Mouse (Mus musculus) stomach, embryonic 14.5 days (tissue): ENCODE measurements around the gene Zfp639. TPM values are rescaled to one million over a fixed set of nuclear protein-coding genes. Genes with fewer than 3 reads are reported as not detected.

ENCODE experiments used
- ATAC-seq: fragments of 200-750 bp; cut with Nextera tagmentation; 2 replicates; pipeline ENCODE4 v1.8.0; 2017; ENCODE audit warnings: low read depth, moderate TSS enrichment; ENCODE audit not compliant: insufficient number of reproducible peaks, insufficient read depth, low FRiP score
- H3K27ac ChIP-seq: fragments of 300-500 bp; sonication (generic); 2 replicates; pipeline ENCODE4 v1.5.1; 2014; ENCODE audit warnings: mild to moderate bottlenecking, low read length, moderate library complexity, mixed read lengths
- H3K27me3 ChIP-seq: fragments of 300-500 bp; sonication (generic); 2 replicates; pipeline ENCODE4 v1.6.1; 2014; ENCODE audit warnings: low read length, control low read depth, mixed read lengths; ENCODE audit not compliant: control insufficient read depth, insufficient read depth
- H3K36me3 ChIP-seq: fragments of 300-500 bp; sonication (generic); 2 replicates; pipeline ENCODE4 v1.6.1; 2014; ENCODE audit warnings: mild to moderate bottlenecking, control low read depth, low read length, moderate library complexity, mixed read lengths; ENCODE audit not compliant: control insufficient read depth, insufficient read depth
- H3K4me1 ChIP-seq: fragments of 300-500 bp; sonication (generic); 2 replicates; pipeline ENCODE4 v1.6.1; 2014; ENCODE audit warnings: low read length, control low read depth, mixed read lengths; ENCODE audit not compliant: control insufficient read depth, insufficient read depth
- H3K4me2 ChIP-seq: fragments of 300-500 bp; sonication (generic); replicated peaks from 2 replicates; pipeline ENCODE4 v1.6.1; 2014; ENCODE audit warnings: low read depth, low read length, control low read depth
- H3K4me3 ChIP-seq: fragments of 300-500 bp; sonication (generic); 2 replicates; pipeline ENCODE4 v1.5.1; 2014; ENCODE audit warnings: low read depth, low read length, control low read depth
- H3K9ac ChIP-seq: fragments of 300-500 bp; sonication (generic); replicated peaks from 2 replicates; pipeline ENCODE4 v1.6.1; 2014; ENCODE audit warnings: low read depth, mild to moderate bottlenecking, control low read depth, low read length, moderate library complexity, mixed read lengths
- H3K9me3 ChIP-seq: fragments of 300-500 bp; sonication (generic); 2 replicates; pipeline ENCODE4 v1.6.1; 2016; ENCODE audit warnings: low read depth, low read length, control low read depth; ENCODE audit not compliant: control insufficient read depth
- WGBS: fragments of 180-500 bp; shearing (Covaris S2); extraction: QIAGEN DNeasy Blood & Tissue Kit; methylation state at CpG from one replicate; pipeline ENCODE4 v1.1.7; 2014; 5-methylcytosine and 5-hydroxymethylcytosine counted together
- polyA plus RNA-seq: library from polyadenylated mRNA; unstranded; fragments of >200 nt; fragmentation: Nextera tagmentation; extraction: Ambion mirVana; gene quantifications from 2 replicates; pipeline ENCODE4 v1.2.1, GENCODE M21; 2014

Gene Zfp639
- polyA plus RNA-seq, 1 experiment from 2014 or later: 46.5 TPM

DNA sequence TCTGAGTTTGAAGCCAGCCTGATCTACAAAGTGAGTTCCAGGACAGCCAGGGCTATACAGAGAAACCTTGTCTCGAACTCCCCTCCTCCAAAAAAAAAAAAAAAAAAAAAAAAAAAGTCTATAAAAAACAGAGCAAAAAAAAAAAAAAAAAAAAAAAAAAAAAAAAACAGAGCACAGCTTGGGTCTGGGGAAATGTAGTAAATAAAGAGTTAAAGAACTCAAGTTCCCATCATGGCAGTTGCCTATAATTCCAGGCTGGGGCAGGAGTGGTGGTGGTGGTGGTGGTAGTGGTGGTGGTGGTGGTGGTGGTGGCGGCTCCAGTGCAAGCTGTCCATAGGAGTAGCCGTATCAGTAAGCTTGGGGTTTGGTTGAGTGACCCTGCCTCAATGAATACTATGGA lies 27.0 kb upstream of the Zfp639 start:
- no peak for ATAC-seq
- Histone ChIP-seq H3K9ac (no peak overlapping the region), H3K4me2 (no peak overlapping the region), H3K27me3 (no peaks in the 10 kb centered on the region), H3K4me1 (no peaks in the 10 kb centered on the region), H3K36me3 (no peaks in the 10 kb centered on the region), H3K4me3 (no peak overlapping the region), H3K9me3 (no peaks in the 10 kb centered on the region), H3K27ac (no peak overlapping the region)
- 83% methylated on average over 3 of the region's 3 CpGs for WGBS

DNA sequence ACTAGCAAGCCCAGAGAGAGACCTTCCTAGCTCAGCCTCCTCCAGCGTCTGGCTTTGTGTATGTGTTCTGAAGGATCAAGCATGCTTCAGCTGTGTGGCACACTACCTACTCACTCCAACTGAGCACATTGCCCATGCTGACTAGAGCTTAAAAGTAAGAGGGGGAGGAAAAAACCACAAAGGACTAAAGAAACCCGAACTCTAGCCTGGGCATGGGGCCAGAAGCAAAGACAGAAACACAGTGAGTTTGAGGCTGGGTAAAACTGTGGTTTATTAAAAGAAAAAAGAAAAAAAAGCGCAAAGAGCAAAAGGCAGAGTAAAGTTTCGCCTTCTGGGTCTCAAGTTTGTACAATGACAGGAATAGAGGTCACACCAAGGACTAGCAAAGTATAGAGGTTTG lies 23.5 kb upstream of the Zfp639 start:
- Histone ChIP-seq H3K36me3 (no peaks in the 10 kb centered on the region), H3K9me3 (no peaks in the 10 kb centered on the region), H3K4me2 (no peak overlapping the region), H3K4me1 (no peaks in the 10 kb centered on the region), H3K4me3 (no peak overlapping the region), H3K9ac (no peak overlapping the region), H3K27me3 (no peaks in the 10 kb centered on the region), H3K27ac (no peak overlapping the region)
- 76% methylated on average over 4 of the region's 4 CpGs for whole genome bisulfite sequencing
- ATAC-seq: no peak

DNA sequence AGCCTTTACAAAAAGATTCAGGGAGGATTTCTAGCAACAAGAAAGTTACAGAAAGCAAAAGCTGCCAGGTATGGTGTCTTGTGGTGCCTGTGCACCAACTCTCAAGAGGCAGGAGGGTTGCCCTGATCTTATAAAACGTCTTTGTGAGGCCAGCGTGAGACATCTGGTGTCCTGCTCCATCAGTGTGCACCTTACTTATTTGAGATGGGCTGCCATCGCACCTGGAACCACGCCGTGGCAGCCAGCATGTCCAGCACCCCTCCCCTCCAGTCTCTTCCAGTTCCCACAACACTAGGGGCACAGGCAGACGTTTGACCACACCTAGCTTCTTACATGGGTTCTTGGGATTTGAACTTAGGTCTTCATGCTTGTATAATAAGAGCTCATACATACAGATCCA lies 21.9 kb upstream of the Zfp639 start:
- 84% methylated on average over 6 of the region's 6 CpGs for WGBS
- H3K27me3 ChIP-seq: no peaks in the 10 kb centered on the region
- no peak overlapping the region for H3K27ac ChIP-seq

DNA sequence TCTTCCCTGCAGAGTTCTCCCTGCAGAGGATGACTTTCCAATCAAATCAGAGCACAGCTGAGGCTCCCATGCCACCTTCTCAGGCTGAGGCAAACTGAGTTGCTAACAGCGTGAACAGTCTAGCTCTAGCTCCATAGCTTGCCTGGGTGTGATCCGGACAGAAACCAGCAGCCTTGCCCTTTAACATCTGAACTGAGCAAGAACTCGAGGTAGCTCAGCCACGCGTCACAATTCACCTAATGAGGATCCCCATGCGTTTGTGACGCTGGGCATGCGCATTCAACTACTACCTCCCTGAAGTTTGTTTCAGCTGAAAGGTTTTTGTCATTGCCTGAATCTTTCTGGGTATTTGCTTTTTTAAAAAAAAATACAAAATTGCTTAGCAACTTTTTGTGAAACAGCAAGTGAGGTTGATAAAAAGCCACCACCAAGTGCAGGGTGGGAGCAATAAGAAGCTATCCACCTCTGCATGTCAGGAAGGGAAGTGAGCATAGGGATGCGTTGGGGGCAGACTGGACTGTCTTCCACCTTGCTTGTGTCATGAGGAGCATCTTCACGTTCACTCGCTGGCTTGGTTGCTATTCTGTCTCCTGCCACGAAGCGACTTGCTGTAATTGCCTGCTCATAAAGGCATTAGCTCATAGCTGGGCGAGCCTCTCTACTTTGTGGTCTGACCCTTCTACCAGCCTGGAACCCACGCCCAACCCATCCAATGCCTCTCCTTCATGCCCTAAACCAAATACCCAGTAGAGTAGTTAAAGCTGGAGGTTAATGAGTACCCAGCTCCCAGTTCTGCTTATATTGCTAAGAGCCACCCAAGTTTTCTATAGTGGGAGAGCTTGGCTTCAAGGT lies 19.8 kb upstream of the Zfp639 start:
- WGBS: 73% methylated on average over 15 of the region's 15 CpGs
- Histone ChIP-seq H3K4me2 (no peak overlapping the region), H3K4me3 (no peak overlapping the region), H3K27me3 (no peaks in the 10 kb centered on the region), H3K27ac (no peak overlapping the region), H3K9me3 (no peaks in the 10 kb centered on the region), H3K4me1 (no peaks in the 10 kb centered on the region), H3K36me3 (no peaks in the 10 kb centered on the region), H3K9ac (no peak overlapping the region)
- no peak for ATAC-seq

More for the DNA sequence above, 21.9 kb upstream of the Zfp639 start:
- ATAC-seq: no peak
- H3K4me3 ChIP-seq: no peak overlapping the region
- H3K4me1 ChIP-seq: no peaks in the 10 kb centered on the region
- H3K4me2 ChIP-seq: no peak overlapping the region
- H3K36me3 ChIP-seq: no peaks in the 10 kb centered on the region
- H3K9me3 ChIP-seq: no peaks in the 10 kb centered on the region
- no peak overlapping the region for H3K9ac ChIP-seq

DNA sequence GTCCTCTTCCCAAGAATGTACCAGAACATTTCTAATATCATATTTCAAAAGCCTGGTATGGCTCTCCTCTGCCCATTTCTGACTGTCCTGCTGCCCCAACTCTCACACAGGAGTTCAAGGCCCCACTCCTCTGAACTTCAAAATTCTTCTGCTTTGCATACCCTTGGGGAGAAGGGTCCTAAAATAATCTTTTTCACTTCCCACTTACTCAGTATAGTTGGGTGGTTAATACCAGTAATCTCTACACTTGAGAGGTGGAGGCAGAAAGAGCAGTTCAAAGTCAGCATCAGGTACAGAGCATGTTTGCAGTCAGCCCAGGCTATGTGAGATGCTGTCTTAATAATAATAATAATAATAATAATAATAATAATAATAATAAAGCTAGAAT lies 19.1 kb upstream of the Zfp639 start:
- Histone ChIP-seq H3K27ac (no peak overlapping the region), H3K9me3 (no peaks in the 10 kb centered on the region), H3K27me3 (no peaks in the 10 kb centered on the region), H3K9ac (no peak overlapping the region), H3K4me2 (no peak overlapping the region), H3K36me3 (no peaks in the 10 kb centered on the region), H3K4me1 (no peaks in the 10 kb centered on the region), H3K4me3 (no peak overlapping the region)
- no peak for ATAC-seq

DNA sequence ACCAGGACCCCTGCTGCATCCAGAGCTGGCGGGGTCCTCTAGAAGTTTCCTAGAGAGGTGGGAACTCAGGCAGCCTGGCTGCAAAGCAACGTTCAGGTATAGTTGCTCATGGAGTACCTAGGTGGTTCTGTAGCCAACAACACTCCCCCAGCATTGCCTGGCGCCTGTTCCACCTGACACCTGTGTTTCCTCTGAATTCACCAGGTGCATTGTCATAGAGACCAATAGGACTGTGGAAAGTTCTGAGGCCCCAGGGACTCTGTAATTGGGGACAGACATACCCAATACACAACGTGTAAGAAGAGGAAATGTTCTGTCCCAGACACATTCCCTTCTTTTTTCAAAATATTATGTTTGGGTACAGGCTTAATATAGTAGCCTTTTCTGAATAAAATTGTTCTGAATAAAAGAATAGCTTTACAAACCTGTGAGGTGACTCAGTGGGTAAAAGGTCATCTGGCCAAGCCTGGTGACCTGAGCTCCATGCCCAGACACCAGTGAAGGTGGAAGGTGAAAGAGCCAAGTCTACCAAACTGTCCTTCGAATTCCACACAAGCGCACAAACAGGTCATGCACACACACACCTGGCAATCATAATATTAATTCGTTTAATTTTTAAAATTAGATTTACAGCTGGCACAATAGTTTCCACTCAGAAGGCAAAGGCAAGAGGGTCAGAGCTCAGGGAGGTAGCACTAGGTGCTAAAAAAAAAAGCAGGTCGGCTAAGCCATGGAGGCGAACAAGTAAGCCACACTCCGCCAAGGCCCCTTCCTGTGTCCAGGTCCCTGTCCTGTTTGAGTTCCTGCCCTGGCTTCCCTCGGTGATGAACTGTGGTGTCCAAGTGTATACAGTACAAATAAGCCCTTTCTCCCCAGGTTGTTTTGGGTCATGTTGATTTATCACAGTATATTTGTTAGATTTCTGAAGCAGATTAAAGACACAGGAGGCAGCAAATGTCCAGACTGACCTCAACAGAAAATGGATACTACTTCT lies 17.7 kb upstream of the Zfp639 start, which contains the start of gene Kcnmb3:
TSS of gene Kcnmb3 (minus strand) at position 135 of the 994 bp plus-strand sequence.
- Histone ChIP-seq H3K9ac (no peak within 1 kb of the TSS), H3K9me3 (no peaks in the 10 kb centered on the region), H3K27me3 (no peaks in the 10 kb centered on the region), H3K27ac (no peak within 1 kb of the TSS), H3K4me3 (no peak within 1 kb of the TSS), H3K36me3 (no peaks in the 10 kb centered on the region), H3K4me2 (no peak within 1 kb of the TSS), H3K4me1 (no peaks in the 10 kb centered on the region)
- ATAC-seq: no peak
- 77% methylated on average over 11 of the region's 11 CpGs for WGBS

DNA sequence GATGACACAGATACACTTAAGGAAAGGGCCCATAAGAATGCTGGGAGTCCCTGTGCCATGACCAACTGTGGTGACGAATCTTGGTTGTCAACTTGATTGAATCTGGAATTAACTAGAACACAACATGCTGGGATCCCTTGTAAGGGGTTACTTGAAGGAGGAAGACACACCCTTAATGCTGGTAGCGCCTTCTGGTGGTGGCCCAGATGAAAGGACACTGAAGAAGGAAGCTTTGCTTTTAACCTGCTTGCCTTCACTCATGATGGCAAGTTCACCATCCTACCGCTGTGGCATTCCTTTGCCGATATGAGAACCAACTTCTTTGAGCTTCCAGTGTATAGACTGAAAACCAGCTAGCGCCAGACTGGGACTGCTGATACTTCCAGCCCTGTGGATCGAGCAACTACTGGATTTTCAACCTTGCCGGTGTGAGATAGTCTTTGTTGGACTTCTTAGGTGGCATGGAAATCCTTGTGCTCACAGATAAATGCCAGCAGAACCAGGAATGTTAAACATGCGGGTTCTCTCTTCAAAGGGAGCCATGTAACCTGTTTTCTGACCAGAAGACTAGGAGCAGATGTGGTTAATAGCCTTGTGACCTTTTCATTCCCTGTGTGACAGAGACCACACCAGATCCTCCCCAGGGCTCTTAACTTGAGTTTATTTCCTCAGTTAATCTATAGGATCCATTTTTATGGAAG lies 15.5 kb upstream of the Zfp639 start:
- H3K4me3 ChIP-seq: no peak overlapping the region
- H3K27me3 ChIP-seq: no peaks in the 10 kb centered on the region
- no peaks in the 10 kb centered on the region for H3K36me3 ChIP-seq
- H3K4me1 ChIP-seq: no peaks in the 10 kb centered on the region
- H3K9me3 ChIP-seq: no peaks in the 10 kb centered on the region
- H3K27ac ChIP-seq: no peak overlapping the region
- no peak overlapping the region for H3K4me2 ChIP-seq
- H3K9ac ChIP-seq: no peak overlapping the region
- ATAC-seq: no peak
- 80% methylated on average over 8 of the region's 8 CpGs for WGBS

DNA sequence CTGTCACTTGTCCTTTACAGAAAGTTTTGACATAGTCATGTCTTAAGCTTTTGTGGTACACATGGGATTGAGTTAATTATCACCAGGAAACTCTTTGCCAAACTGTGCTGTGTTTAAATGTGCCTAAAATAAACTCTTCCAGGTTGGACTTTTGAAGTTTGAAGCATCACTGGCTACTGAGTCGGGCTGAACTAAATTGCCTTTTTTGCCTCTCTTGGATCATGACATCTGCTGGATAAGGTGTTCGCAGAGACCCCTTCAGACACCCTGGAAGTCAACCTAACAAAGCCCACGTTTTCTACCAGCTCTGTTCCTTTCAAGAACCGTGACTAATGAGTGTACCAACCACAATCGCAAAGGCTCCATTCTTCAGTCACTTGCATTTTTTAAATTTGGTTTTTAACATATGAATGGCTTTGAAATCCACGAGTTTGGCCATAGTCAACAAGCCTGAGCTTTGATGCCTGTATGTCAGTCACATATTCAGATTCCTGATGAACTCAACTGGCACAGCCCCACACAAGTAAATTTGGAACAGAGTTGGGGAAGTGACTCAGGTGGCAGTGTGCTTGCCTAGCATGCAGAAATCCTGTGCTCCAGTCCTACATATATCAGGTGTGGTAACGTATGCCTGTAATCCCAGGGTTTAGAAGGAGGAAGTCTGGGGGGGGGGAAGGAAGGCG lies 14.8 kb upstream of the Zfp639 start:
- Histone ChIP-seq H3K27me3 (no peaks in the 10 kb centered on the region), H3K4me1 (no peaks in the 10 kb centered on the region), H3K9me3 (no peaks in the 10 kb centered on the region), H3K4me3 (no peak overlapping the region), H3K9ac (no peak overlapping the region), H3K36me3 (no peaks in the 10 kb centered on the region), H3K4me2 (no peak overlapping the region), H3K27ac (no peak overlapping the region)
- 62% methylated on average over 8 of the region's 8 CpGs for WGBS
- no peak for ATAC-seq
